Comparison of ENCODE assay signal across 7 mouse cellular contexts in the genomic region with DNA sequence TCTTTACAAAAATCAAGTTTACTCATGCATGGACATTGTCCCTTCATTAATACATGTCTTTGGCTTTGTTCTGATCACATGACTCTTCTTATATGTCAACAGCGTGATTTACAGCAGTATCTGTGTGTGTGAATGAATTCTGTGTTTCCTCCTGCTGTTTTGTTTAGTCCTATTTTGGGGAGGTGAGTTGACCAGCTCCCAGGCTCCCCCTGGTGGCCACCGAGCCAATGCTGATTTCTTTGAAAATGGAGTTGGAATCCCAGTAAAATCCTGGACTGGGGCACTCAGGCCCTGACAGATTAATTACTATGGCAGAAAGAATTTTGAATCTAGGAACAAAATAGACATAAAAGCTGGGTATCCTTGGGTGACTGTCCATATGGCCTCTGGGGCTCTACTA. TPM values are rescaled to one million over a fixed set of nuclear protein-coding genes. Genes with fewer than 3 reads are reported as not detected.
DNase-seq lines count a peak whose midpoint lies in the region.

No protein-coding gene starts in this region.

- DNase-seq in CD8-positive naive resting alpha-beta T cell, adult 2 months (ENCODE audit: low read depth in 2 of 2, low spot score in 2 of 2), result peak; percentile 57 to 74
- peak; percentile 61 for DNase-seq in T-cell, adult 2 months (ENCODE audit: low spot score)
- peak; percentile 92 for DNase-seq in cerebellum, postnatal 36 days
- DNase-seq in heart, adult 18-20 months, result peak; percentile 72 to 93
- DNase-seq in kidney, postnatal 4 days, result peak; percentile 93 to 95
- peak; percentile 90 for DNase-seq in lung, postnatal 10 days
- DNase-seq in right cerebral cortex, postnatal 36 days (ENCODE audit: low spot score in 2 of 2), result peak; percentile 62 to 66

RNA-seq across cellular contexts. Expression of a gene that starts 1.8 kb away (rescaled TPM):
- total RNA-seq in heart, adult 18-20 months (2021), result not detected

RNA-seq across cellular contexts. Expression of a gene that starts 11.2 kb away (rescaled TPM):
- total RNA-seq in heart, adult 18-20 months (2021), result not detected

RNA-seq across cellular contexts. Expression of a gene that starts 15.2 kb away (rescaled TPM):
- total RNA-seq in heart, adult 18-20 months (2021), result 1 to 10 TPM; 4.2 to 4.9 TPM

RNA-seq across cellular contexts. Expression of a gene that starts 18.0 kb away (rescaled TPM):
- total RNA-seq in heart, adult 18-20 months (2021), result 1 to 10 TPM; 3.4 to 4.5 TPM

RNA-seq across cellular contexts. Expression of a gene that starts 42.9 kb away (rescaled TPM):
- under 1 TPM; 0.15 to 0.28 TPM for total RNA-seq in heart, adult 18-20 months (2021)

Comparison
In these comparisons a context has a peak if more than half of its experiments do, and no peak if none do; other contexts are left out.
1. Peak in every context shown above with its lines: DNase-seq.